Mouse (Mus musculus): ENCODE data around the gene Dnah7a.
"Not testable (repeated sequence)": the region's sequence is repeated elsewhere in the genome, so short reads cannot be mapped to it uniquely, and the experiment has no call there.

Gene Dnah7a

DNA sequence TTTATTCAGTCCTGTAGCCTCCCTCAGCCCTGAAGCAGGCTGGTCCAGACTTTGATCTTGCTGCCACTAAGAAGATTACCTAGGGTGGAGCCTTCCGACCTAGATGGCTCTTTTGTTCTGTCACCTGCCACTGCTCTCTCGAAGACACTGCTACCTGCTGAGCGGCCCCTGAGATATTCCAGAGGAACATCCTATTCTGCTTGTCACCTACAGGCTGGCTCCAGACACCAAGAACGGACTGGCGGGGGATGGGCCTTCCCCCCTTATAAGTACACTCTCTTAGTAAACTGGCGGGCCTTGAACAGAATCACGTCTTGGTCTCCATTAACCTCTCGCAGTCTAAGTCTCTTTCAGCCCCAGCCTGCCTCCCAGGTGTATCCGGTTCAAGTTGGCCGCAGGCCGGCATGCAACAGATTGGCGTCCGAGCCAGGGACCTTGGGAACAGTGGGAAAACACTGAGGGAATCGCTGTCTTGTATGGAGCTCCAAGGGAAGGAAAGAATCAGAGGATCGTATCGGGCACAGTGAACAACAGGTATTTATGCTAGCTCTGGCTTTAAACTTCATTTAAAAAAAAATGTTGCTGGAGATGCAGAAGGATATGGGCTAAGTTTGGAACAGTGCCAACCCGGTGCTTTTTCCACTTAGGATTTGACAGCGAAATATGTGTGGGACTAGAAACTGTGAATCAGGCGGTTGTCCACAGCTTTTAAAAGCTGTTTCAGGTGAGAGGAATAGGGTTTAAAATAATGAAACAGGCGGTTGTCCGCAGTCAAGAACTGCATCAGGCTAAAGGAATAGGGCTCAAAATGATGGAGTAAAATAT, 312.4 kb downstream of the Dnah7a start:
- in situ Hi-C loops (cut with MboI; ENCODE audit: low sequenced_read_pairs) = not testable (repeated sequence)

DNA sequence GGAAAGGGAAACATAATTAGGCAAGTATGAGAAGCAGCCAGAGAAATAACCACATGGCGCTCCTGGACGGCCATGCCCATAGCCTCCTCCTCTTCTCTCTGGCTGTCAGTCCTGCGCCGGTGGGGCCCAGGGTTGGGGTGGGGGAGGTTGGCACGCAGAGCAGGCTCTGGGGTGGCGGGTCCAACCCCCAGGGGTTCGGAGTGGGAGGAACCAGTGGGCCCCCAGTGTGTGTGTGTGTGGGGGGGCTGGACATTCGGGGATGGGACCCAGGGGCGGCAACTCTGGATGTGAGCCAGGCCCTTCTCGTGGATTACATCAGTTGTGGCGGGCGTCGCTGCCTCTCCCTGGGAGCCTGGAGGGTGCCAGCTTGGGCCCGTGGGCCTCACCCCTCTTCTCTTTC, 317.8 kb downstream of the Dnah7a start:
- in situ Hi-C loops (cut with MboI; ENCODE audit: low sequenced_read_pairs) = no loop called here

DNA sequence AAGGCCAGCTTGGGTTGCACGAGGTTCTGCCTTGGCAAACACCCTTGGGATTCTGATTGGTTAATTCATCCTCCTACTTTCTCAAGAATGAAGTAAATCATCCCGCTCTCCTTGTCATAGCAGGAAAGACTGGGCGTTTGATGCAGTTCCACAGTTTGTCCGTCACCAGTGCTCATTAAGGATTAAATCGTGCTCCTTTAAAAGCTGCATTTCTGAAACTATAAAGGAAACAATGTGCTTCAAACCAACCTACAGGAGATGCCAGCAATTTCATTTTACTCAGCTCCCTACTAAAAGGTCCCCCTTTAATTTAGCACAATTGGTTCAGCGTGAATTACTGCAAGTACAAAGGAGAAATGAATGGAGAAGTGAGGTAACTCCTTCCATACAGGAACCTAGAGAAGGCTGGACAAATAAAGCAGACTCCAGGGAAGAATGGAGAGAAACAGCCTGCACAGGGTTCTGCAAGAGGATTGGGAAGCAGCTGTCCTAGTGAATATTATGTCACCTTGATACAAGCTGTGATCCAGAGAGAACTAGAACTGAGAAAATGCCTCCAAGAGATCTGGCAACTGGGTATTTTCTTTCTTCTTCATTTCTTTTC, 322.4 kb downstream of the Dnah7a start:
- in situ Hi-C loops (cut with MboI; ENCODE audit: low sequenced_read_pairs) = no loop called here

DNA sequence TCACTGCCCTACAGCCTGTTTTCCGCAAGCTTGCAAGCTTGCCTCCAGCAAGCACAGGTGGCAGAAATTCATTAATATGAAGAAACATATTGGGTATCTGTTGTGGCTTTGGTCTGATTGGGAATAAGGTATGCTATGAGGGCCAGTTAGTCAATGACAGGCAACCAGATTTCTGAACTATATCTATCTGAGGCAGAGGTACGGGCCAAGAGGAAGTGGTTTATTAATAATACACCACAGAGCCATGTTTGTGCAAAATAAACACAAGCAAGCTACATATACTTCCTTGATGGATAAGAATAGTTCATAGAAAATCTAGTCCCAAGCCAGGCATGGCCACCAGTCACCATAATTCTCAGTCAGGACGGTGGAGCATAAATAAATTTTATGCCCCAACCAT, 328.9 kb downstream of the Dnah7a start:
- in situ Hi-C loops (cut with MboI; ENCODE audit: low sequenced_read_pairs) = no loop called here

DNA sequence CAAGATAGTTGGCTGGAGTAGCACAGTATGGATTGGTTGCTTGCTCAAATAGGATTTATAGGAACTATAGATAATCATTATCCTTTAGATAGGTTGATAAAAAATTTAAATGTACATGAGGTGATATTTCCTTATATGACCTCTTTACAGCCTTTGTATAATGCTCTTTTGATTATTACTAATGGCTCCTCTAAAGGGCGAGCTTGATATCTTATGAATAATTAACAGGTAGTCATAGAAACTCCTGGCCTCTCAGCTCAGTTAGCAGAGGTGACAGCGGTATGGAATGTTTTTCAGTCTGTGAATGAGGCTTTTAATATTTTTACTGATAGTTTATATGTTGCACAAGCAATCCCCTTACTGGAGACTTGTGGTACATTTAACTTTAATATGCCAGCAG, 330.6 kb downstream of the Dnah7a start:
- in situ Hi-C loops (cut with MboI; ENCODE audit: low sequenced_read_pairs) = not testable (repeated sequence)

DNA sequence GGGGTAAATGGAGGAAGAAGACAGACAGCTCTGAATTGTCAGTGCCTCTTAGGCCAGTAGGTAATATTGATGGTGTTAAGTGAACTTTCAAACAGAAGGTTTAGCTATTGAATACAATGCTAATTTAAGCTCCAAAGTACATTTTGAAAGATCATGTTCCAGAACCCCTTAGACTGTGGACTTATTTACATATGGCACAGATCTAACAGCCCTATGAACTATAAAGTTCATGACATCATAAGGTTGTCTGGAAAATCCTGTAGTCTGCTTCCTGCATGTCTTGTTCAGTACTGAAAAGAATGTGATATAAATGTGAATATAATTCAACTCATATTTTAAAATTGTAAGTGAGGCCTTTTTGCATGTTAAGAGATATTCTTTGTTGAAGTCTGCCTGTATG, 347.6 kb downstream of the Dnah7a start:
- in situ Hi-C loops (cut with MboI; ENCODE audit: low sequenced_read_pairs) = no loop called here

DNA sequence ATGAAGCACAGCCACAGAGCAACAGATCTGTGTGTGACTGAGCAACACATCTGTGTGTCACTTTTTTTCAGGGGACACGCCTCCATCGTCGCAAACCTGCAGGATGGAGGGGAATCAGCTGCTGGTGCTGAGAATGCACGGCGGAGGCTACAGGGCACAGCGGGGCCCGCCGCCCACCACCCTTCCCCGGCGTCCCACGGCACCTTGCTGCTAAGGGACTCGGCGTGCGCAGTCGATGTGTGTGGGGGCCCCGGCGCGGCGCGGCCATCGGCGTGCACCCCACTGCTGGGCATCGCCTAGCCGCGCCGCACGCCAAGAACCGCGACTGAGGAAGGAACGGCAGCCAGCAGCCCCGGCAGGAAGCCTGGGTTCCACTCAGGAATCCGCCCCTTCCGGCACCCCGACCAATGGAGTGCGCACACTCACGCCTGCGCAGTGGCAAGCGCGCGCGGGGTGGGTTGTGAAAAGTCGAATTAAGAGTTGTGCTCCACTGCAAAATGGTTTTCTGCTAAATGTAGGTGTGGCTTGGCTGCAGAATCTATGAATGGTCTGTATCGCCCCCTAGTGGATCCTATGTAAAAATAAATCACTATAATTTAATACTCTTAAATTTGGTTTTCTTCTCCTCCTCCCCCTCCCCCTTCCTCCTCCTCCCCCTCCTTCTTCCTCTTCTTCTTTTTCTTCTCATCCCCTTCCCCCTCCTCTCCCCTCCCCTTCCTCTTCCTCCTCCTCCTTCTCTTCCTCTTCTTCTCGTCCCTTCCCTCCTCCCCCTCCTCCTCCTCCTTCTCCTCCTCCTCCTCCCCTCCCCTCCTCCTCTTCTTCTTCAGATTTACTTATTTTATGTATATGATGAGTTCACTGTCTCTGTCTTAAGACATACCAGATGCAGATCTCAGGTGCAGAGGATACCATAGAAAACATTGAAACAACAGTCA, 354.0 kb downstream of the Dnah7a start, which contains the start of the genes Asdurf, Gm28551 and Asnsd1:
Gene Asdurf (minus strand): TSS at position 293 of the 935 bp plus-strand sequence.
Gene Gm28551 (minus strand): TSS at position 341 of the 935 bp plus-strand sequence.
Gene Asnsd1 (minus strand): TSS at position 426 of the 935 bp plus-strand sequence.
- in situ Hi-C loops (cut with MboI; ENCODE audit: low sequenced_read_pairs) = no loop called here
